Mouse (Mus musculus) stomach, embryonic 16.5 days (tissue): ENCODE measurements around the gene Phldb2. TPM values are rescaled to one million over a fixed set of nuclear protein-coding genes. Genes with fewer than 3 reads are reported as not detected.

Source experiments
- ATAC-seq: fragments of 200-750 bp; cut with Nextera tagmentation; 2 replicates; pipeline ENCODE4 v1.8.0; 2017; ENCODE audit warnings: moderate number of reproducible peaks, moderate TSS enrichment; ENCODE audit not compliant: insufficient read depth, low FRiP score
- H3K27ac ChIP-seq: fragments of 300-500 bp; sonication (generic); 2 replicates; pipeline ENCODE4 v1.5.1; 2014; ENCODE audit warnings: low read length
- H3K27me3 ChIP-seq: fragments of 300-500 bp; sonication (generic); 2 replicates; pipeline ENCODE4 v1.6.1; 2014; ENCODE audit warnings: low read length, control low read depth, mixed read lengths; ENCODE audit not compliant: control insufficient read depth, insufficient read depth
- H3K36me3 ChIP-seq: fragments of 300-500 bp; sonication (generic); 2 replicates; pipeline ENCODE4 v1.6.1; 2014; ENCODE audit warnings: low read length; ENCODE audit not compliant: control insufficient read depth, insufficient read depth
- H3K4me1 ChIP-seq: fragments of 300-500 bp; sonication (generic); 2 replicates; pipeline ENCODE4 v1.6.1; 2014; ENCODE audit warnings: low read length, control low read depth, mixed read lengths; ENCODE audit not compliant: control insufficient read depth, insufficient read depth
- H3K4me2 ChIP-seq: fragments of 300-500 bp; sonication (generic); 2 replicates; pipeline ENCODE4 v1.6.1; 2014; ENCODE audit warnings: low read depth, low read length, mixed read lengths
- H3K4me3 ChIP-seq: fragments of 300-500 bp; sonication (generic); replicated peaks from 2 replicates; pipeline ENCODE4 v1.5.1; 2014; ENCODE audit warnings: mild to moderate bottlenecking, low read length
- H3K9ac ChIP-seq: fragments of 300-500 bp; sonication (generic); 2 replicates; pipeline ENCODE4 v1.6.1; 2014; ENCODE audit warnings: low read length
- H3K9me3 ChIP-seq: fragments of 300-500 bp; sonication (generic); replicated peaks from 2 replicates; pipeline ENCODE4 v1.6.1; 2016; ENCODE audit warnings: low read length, control low read depth; ENCODE audit not compliant: control insufficient read depth
- WGBS: fragments of 180-500 bp; shearing (Covaris S2); extraction: QIAGEN DNeasy Blood & Tissue Kit; methylation state at CpG from one replicate; pipeline ENCODE4 v1.1.7; 2014; 5-methylcytosine and 5-hydroxymethylcytosine counted together
- polyA plus RNA-seq: library from polyadenylated mRNA; unstranded; fragments of >200 nt; fragmentation: Nextera tagmentation; extraction: Ambion mirVana; gene quantifications from 2 replicates; pipeline ENCODE4 v1.2.1, GENCODE M21; 2015

Phldb2 gene
- polyA plus RNA-seq, 1 experiment from 2014 or later, result 28.3 TPM

- no peak for ATAC-seq
- Histone ChIP-seq H3K36me3 (peaks cover 2% of the 10 kb centered on the region; the same call in 1 of the 2 replicates), H3K9ac (no peak overlapping the region), H3K9me3 (no peaks in the 10 kb centered on the region), H3K27me3 (no peaks in the 10 kb centered on the region), H3K4me2 (no peak overlapping the region), H3K4me1 (no peaks in the 10 kb centered on the region), H3K27ac (no peak overlapping the region), H3K4me3 (no peak overlapping the region)
- WGBS, result 87% methylated on average over 6 of the region's 6 CpGs
These were observed 165.7 kb downstream of the Phldb2 start for GRCm38 (mm10) chr16:45787650-45788049.

GRCm38 (mm10) chr16:45786639-45787038 lies 166.8 kb downstream of the Phldb2 start:
- no peak overlapping the region for H3K4me3 ChIP-seq
- H3K9me3 ChIP-seq, result no peaks in the 10 kb centered on the region
- H3K4me2 ChIP-seq, result no peak overlapping the region
- no peak overlapping the region for H3K27ac ChIP-seq
- no peaks in the 10 kb centered on the region for H3K4me1 ChIP-seq
- 43% methylated on average over 8 of the region's 8 CpGs for WGBS
- no peaks in the 10 kb centered on the region for H3K27me3 ChIP-seq
- peaks cover 2% of the 10 kb centered on the region; the same call in 1 of the 2 replicates for H3K36me3 ChIP-seq
- H3K9ac ChIP-seq, result no peak overlapping the region
- no peak for ATAC-seq

- H3K27me3 ChIP-seq, result no peaks in the 10 kb centered on the region
- H3K9ac ChIP-seq, result no peak overlapping the region
- 72% methylated on average over 6 of the region's 6 CpGs for WGBS
- no peak overlapping the region for H3K27ac ChIP-seq
- ATAC-seq, result no peak
- H3K36me3 ChIP-seq, result 0 out of 2 replicates have a peak, but pooled peaks cover 17% of the 10 kb centered on the region
- H3K4me3 ChIP-seq, result no peak overlapping the region
- no peak overlapping the region for H3K4me2 ChIP-seq
- H3K9me3 ChIP-seq, result no peaks in the 10 kb centered on the region
- H3K4me1 ChIP-seq, result no peaks in the 10 kb centered on the region
These were observed 173.4 kb downstream of the Phldb2 start for GRCm38 (mm10) chr16:45780001-45780400.

GRCm38 (mm10) chr16:45774813-45775212 lies 178.6 kb downstream of the Phldb2 start:
- Histone ChIP-seq H3K27me3 (no peaks in the 10 kb centered on the region), H3K4me3 (no peak overlapping the region), H3K4me1 (no peaks in the 10 kb centered on the region), H3K9ac (no peak overlapping the region), H3K9me3 (no peaks in the 10 kb centered on the region), H3K36me3 (peaks cover 23% of the 10 kb centered on the region), H3K27ac (no peak overlapping the region), H3K4me2 (no peak overlapping the region)
- ATAC-seq, result no peak
- 85% methylated on average over 5 of the region's 5 CpGs for WGBS

- H3K36me3 ChIP-seq, result peaks cover 11% of the 10 kb centered on the region
These were observed 182.5 kb downstream of the Phldb2 start for GRCm38 (mm10) chr16:45770914-45771313.

GRCm38 (mm10) chr16:45767853-45768640 lies 185.4 kb downstream of the Phldb2 start:
- peaks cover 5% of the 10 kb centered on the region for H3K36me3 ChIP-seq
- H3K4me2 ChIP-seq, result no peak overlapping the region
- H3K9ac ChIP-seq, result no peak overlapping the region
- ATAC-seq, result no peak
- no peak overlapping the region for H3K4me3 ChIP-seq
- WGBS, result 58% methylated on average over 10 of the region's 10 CpGs
- H3K27ac ChIP-seq, result no peak overlapping the region; the same call in 1 of the 2 replicates
- no peaks in the 10 kb centered on the region for H3K27me3 ChIP-seq
- no peaks in the 10 kb centered on the region for H3K4me1 ChIP-seq
- H3K9me3 ChIP-seq, result no peaks in the 10 kb centered on the region

More at GRCm38 (mm10) chr16:45770914-45771313, 182.5 kb downstream of the Phldb2 start:
- H3K4me2 ChIP-seq, result no peak overlapping the region
- H3K27me3 ChIP-seq, result no peaks in the 10 kb centered on the region
- H3K27ac ChIP-seq, result no peak overlapping the region
- H3K4me1 ChIP-seq, result no peaks in the 10 kb centered on the region
- no peak overlapping the region for H3K4me3 ChIP-seq
- no peak overlapping the region for H3K9ac ChIP-seq
- no peaks in the 10 kb centered on the region for H3K9me3 ChIP-seq
- 95% methylated on average over 6 of the region's 6 CpGs for WGBS
- no peak for ATAC-seq

- WGBS, result 41% methylated on average over 4 of the region's 4 CpGs
- Histone ChIP-seq H3K36me3 (peaks cover 7% of the 10 kb centered on the region), H3K27ac (no peak overlapping the region), H3K27me3 (no peaks in the 10 kb centered on the region), H3K4me2 (no peak overlapping the region), H3K4me1 (no peaks in the 10 kb centered on the region), H3K4me3 (no peak overlapping the region), H3K9me3 (no peaks in the 10 kb centered on the region), H3K9ac (no peak overlapping the region)
- no peak for ATAC-seq
These were observed 186.0 kb downstream of the Phldb2 start for GRCm38 (mm10) chr16:45767434-45767833.

GRCm38 (mm10) chr16:45765801-45766494 lies 187.4 kb downstream of the Phldb2 start:
- Histone ChIP-seq H3K4me1 (no peaks in the 10 kb centered on the region), H3K9ac (no peak overlapping the region), H3K9me3 (no peaks in the 10 kb centered on the region), H3K27ac (no peak overlapping the region), H3K4me2 (no peak overlapping the region), H3K36me3 (peaks cover 2% of the 10 kb centered on the region; the same call in 1 of the 2 replicates), H3K27me3 (no peaks in the 10 kb centered on the region), H3K4me3 (no peak overlapping the region)
- 82% methylated on average over 7 of the region's 7 CpGs for WGBS
- no peak for ATAC-seq

- WGBS, result 79% methylated on average over 3 of the region's 3 CpGs
These were observed 188.3 kb downstream of the Phldb2 start for GRCm38 (mm10) chr16:45765102-45765501.

More at GRCm38 (mm10) chr16:45765102-45765501, 188.3 kb downstream of the Phldb2 start:
- ATAC-seq, result no peak
- no peak overlapping the region for H3K4me3 ChIP-seq
- H3K9me3 ChIP-seq, result no peaks in the 10 kb centered on the region
- no peak overlapping the region for H3K27ac ChIP-seq
- H3K9ac ChIP-seq, result no peak overlapping the region
- no peaks in the 10 kb centered on the region for H3K27me3 ChIP-seq
- H3K4me2 ChIP-seq, result no peak overlapping the region
- peaks cover 2% of the 10 kb centered on the region; the same call in 1 of the 2 replicates for H3K36me3 ChIP-seq
- no peaks in the 10 kb centered on the region for H3K4me1 ChIP-seq
